Mouse (Mus musculus): Measurements from ENCODE around the gene Tnni3.

DNA sequence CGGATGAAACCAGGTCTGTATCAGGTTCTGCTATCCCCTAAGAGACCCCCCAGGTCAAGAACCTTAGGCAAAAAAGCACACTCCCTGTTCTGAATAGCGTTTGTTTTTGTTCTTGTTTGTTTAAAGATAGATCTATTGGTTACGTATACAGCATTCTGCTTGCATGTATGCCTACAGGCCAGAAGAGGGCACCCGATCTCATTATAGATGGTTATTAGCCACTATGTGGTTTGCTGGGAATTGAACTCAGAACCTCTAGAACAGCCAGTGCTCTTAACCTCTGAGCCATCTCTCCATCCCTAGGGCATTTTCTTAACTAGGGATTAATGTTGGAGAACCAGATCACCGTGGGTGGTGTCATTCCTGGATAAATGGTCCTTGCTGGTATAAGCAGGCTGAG is 17.3 kb upstream of the Tnni3 start:
- TF ChIP-seq CTCF (IDR thresholded peaks at IDR 0.05; ENCODE audit: borderline replicate concordance, control insufficient read depth, extremely low read depth, insufficient read depth, low read length, poor library complexity) (no peak), POLR2A (IDR thresholded peaks at IDR 0.05; ENCODE audit: control insufficient read depth, extremely low read depth, insufficient read depth, low read length, poor library complexity) (no peak)

Measured in thymus, adult 2 months (tissue).